Mouse (Mus musculus) myocyte (in vitro differentiated cells): ENCODE results near the gene Cenps. TPM values are rescaled to one million over a fixed set of nuclear protein-coding genes. Genes with fewer than 3 reads are reported as not detected.
A peak's percentile ranks its signal among the peaks of the same experiment; 100 is the strongest.

Experiments
- H3K27me3 ChIP-seq: one replicate; pipeline ENCODE4 v1.6.1; 2011; ENCODE audit not compliant: control insufficient read depth, insufficient read depth, insufficient read length
- H3K36me3 ChIP-seq: one replicate; pipeline ENCODE4 v1.6.1; 2011; ENCODE audit not compliant: control insufficient read depth, insufficient read depth
- H3K4me2 ChIP-seq: one replicate; pipeline ENCODE4 v1.6.1; 2011; ENCODE audit warnings: low read depth, control low read depth
- H3K4me3 ChIP-seq: one replicate; pipeline ENCODE4 v1.5.1; 2011; ENCODE audit warnings: mild to moderate bottlenecking, control low read depth, moderate library complexity
- H3K79me2 ChIP-seq: one replicate; pipeline ENCODE4 v1.6.1; 2011; ENCODE audit not compliant: control insufficient read depth, insufficient read depth
- H3ac ChIP-seq: one replicate; pipeline ENCODE4 v1.6.1; 2011; ENCODE audit not compliant: control insufficient read depth, insufficient read length
- CEBPB ChIP-seq: IDR thresholded peaks from 2 replicates; pipeline ENCODE4 v1.6.1; 2011; ENCODE audit warnings: mild to moderate bottlenecking, moderate library complexity; ENCODE audit not compliant: poor library complexity, insufficient read depth, severe bottlenecking
- E2F4 ChIP-seq: IDR thresholded peaks from one replicate; pipeline ENCODE4 v1.6.1; 2011; ENCODE audit warnings: mild to moderate bottlenecking, control low read depth, moderate library complexity; ENCODE audit not compliant: insufficient read depth
- MAX ChIP-seq: IDR thresholded peaks from one replicate; pipeline ENCODE4 v1.6.1; 2011; ENCODE audit warnings: low read depth, mild to moderate bottlenecking, control low read depth
- MYOD1 ChIP-seq, 3 experiments: IDR thresholded peaks; one replicate each; pipeline ENCODE4 v1.6.1; 2011; ENCODE audit warnings: control low read depth in 2 of 3, low read depth in 2 of 3, mild to moderate bottlenecking in 2 of 3, moderate library complexity in 1 of 3; ENCODE audit not compliant: insufficient read length in 2 of 3, control insufficient read depth in 1 of 3
- MYOG ChIP-seq, 3 experiments: IDR thresholded peaks; one replicate each; pipeline ENCODE4 v1.6.1; 2011; ENCODE audit warnings: control low read depth in 2 of 3, low read depth in 2 of 3, mild to moderate bottlenecking in 2 of 3; ENCODE audit not compliant: insufficient read length in 2 of 3, control insufficient read depth in 1 of 3, insufficient read depth in 1 of 3
- POLR2A ChIP-seq: IDR thresholded peaks from one replicate; pipeline ENCODE4 v1.6.1; 2011; ENCODE audit warnings: low read depth, mild to moderate bottlenecking, control low read depth, moderate library complexity; ENCODE audit not compliant: insufficient read length
- POLR2AphosphoS2 ChIP-seq: IDR thresholded peaks from one replicate; pipeline ENCODE4 v1.6.1; 2011; ENCODE audit warnings: low read depth, control low read depth; ENCODE audit not compliant: insufficient read length
- REST ChIP-seq: IDR thresholded peaks from one replicate; pipeline ENCODE4 v1.6.1; 2011; ENCODE audit warnings: mild to moderate bottlenecking, control low read depth, moderate library complexity; ENCODE audit not compliant: insufficient read depth, insufficient read length
- SRF ChIP-seq: IDR thresholded peaks from one replicate; pipeline ENCODE4 v1.6.1; 2011; ENCODE audit warnings: low read depth; ENCODE audit not compliant: control insufficient read depth, insufficient read length
- TCF12 ChIP-seq: IDR thresholded peaks from one replicate; pipeline ENCODE4 v1.6.1; 2011; ENCODE audit warnings: mild to moderate bottlenecking, control low read depth; ENCODE audit not compliant: poor library complexity, insufficient read depth, severe bottlenecking
- TCF3 ChIP-seq: IDR thresholded peaks from one replicate; pipeline ENCODE4 v1.6.1; 2011; ENCODE audit warnings: low read depth, control low read depth; ENCODE audit not compliant: insufficient read length
- USF1 ChIP-seq: IDR thresholded peaks from one replicate; pipeline ENCODE4 v1.6.1; 2011; ENCODE audit warnings: low read depth, mild to moderate bottlenecking, control low read depth, moderate library complexity
- polyA plus RNA-seq: library from polyadenylated mRNA; unstranded; fragments of >200 nt; fragmentation: generic; extraction: Trizol; gene quantifications from one replicate; pipeline ENCODE4 v1.2.1, GENCODE M21; 2012; ENCODE audit warnings: missing spikeins

Gene Cenps
- polyA plus RNA-seq, 1 experiment = 7.3 TPM

GRCm38 (mm10) chr4:149079629-149080028 lies 57.8 kb downstream of the Cenps start:
- Histone ChIP-seq H3K4me3 (no peak overlapping the region), H3K36me3 (no peaks in the 10 kb centered on the region), H3K4me2 (no peak overlapping the region), H3ac (no peak overlapping the region), H3K27me3 (no peaks in the 10 kb centered on the region), H3K79me2 (peaks cover 39% of the 10 kb centered on the region)
- TF ChIP-seq MYOG (IDR thresholded peaks at IDR 0.05; ENCODE audit: control insufficient read depth in 1 of 3, insufficient read depth in 1 of 3, insufficient read length in 2 of 3, low read depth in 2 of 3) (peak in 1 of 3 experiments; percentile 17), POLR2AphosphoS2 (no peak), TCF3 (no peak), SRF (no peak)

GRCm38 (mm10) chr4:149078261-149078660 lies 59.2 kb downstream of the Cenps start:
- H3K27me3 ChIP-seq = no peaks in the 10 kb centered on the region
- H3K79me2 ChIP-seq = peaks cover 29% of the 10 kb centered on the region
- H3K4me3 ChIP-seq = no peak overlapping the region
- no peak overlapping the region for H3K4me2 ChIP-seq
- H3ac ChIP-seq = no peak overlapping the region
- H3K36me3 ChIP-seq = no peaks in the 10 kb centered on the region
- TF ChIP-seq CEBPB (no peak), USF1 (no peak), SRF (no peak), TCF12 (no peak), E2F4 (no peak), MAX (no peak), MYOD1 (IDR thresholded peaks at IDR 0.05; ENCODE audit: control insufficient read depth in 1 of 3, insufficient read length in 2 of 3, low read depth in 2 of 3) (no peak), REST (no peak), TCF3 (no peak), MYOG (IDR thresholded peaks at IDR 0.05; ENCODE audit: control insufficient read depth in 1 of 3, insufficient read depth in 1 of 3, insufficient read length in 2 of 3, low read depth in 2 of 3) (no peak), POLR2AphosphoS2 (no peak), POLR2A (no peak)

Other genes starting within 250 kb of the Cenps start
- gene Pex14, start 37.8 kb downstream of the Cenps start, polyA plus RNA-seq = 71.5 TPM
- 17.5 TPM for gene Dffa, start 33.5 kb downstream of the Cenps start, polyA plus RNA-seq
- gene Cort, start 10.9 kb downstream of the Cenps start, polyA plus RNA-seq = not detected
- 162 TPM for gene Pgd, start 29.1 kb upstream of the Cenps start, polyA plus RNA-seq
- 26.7 TPM for gene Kif1b, start 170.1 kb upstream of the Cenps start, polyA plus RNA-seq